Mouse (Mus musculus) ES-Bruce4 (cell line): ENCODE data around the gene Snrnp70. TPM values are rescaled to one million over a fixed set of nuclear protein-coding genes. Genes with fewer than 3 reads are reported as not detected.
A peak's percentile ranks its signal among the peaks of the same experiment; 100 is the strongest.

Experiments used
- H3K27ac ChIP-seq: 2 replicates; pipeline ENCODE4 v1.5.1; 2012; ENCODE audit warnings: low read length, inconsistent platforms; ENCODE audit not compliant: insufficient read depth
- H3K27me3 ChIP-seq: 2 replicates; pipeline ENCODE4 v1.6.1; 2012; ENCODE audit warnings: mild to moderate bottlenecking, low read length, inconsistent platforms; ENCODE audit not compliant: control insufficient read depth, poor library complexity, insufficient read depth, severe bottlenecking
- H3K36me3 ChIP-seq: 2 replicates; pipeline ENCODE4 v1.6.1; 2012; ENCODE audit warnings: inconsistent platforms, mild to moderate bottlenecking, low read length, moderate library complexity; ENCODE audit not compliant: control insufficient read depth, poor library complexity, insufficient read depth, severe bottlenecking
- H3K4me1 ChIP-seq: one replicate; pipeline ENCODE4 v1.8.1; 2011; ENCODE audit warnings: low read length; ENCODE audit not compliant: control insufficient read depth, insufficient read depth
- H3K4me3 ChIP-seq: 2 replicates; pipeline ENCODE4 v1.5.1; 2011; ENCODE audit warnings: low read depth, mild to moderate bottlenecking, low read length
- H3K9ac ChIP-seq: 2 replicates; pipeline ENCODE4 v1.6.1; 2012; ENCODE audit warnings: low read depth, mild to moderate bottlenecking, inconsistent platforms; ENCODE audit not compliant: poor library complexity, severe bottlenecking
- H3K9me3 ChIP-seq: replicated peaks from 2 replicates; pipeline ENCODE4 v1.6.1; 2012; ENCODE audit warnings: mild to moderate bottlenecking, low read length, inconsistent platforms; ENCODE audit not compliant: control insufficient read depth, poor library complexity, insufficient read depth, severe bottlenecking
- CTCF ChIP-seq: IDR thresholded peaks from one replicate; pipeline ENCODE4 v1.8.1; 2011; ENCODE audit warnings: low read depth, low read length
- EP300 ChIP-seq: IDR thresholded peaks from 2 replicates; pipeline ENCODE4 v1.6.1; 2011; ENCODE audit warnings: low read depth, low read length; ENCODE audit not compliant: insufficient read depth
- POLR2A ChIP-seq: IDR thresholded peaks from one replicate; pipeline ENCODE4 v1.8.1; 2011; ENCODE audit warnings: low read length; ENCODE audit not compliant: insufficient read depth
- polyA plus RNA-seq: library from polyadenylated mRNA; stranded (reverse); fragments of >200 nt; gene quantifications from 2 replicates; pipeline ENCODE4 v1.2.4, GENCODE M21; 2011; ENCODE audit warnings: low read depth; ENCODE audit not compliant: missing spikeins, insufficient read depth, insufficient read length

Snrnp70 gene
- polyA plus RNA-seq, 1 experiment, result 686 TPM

- no peak for TF ChIP-seq POLR2A
- TF ChIP-seq CTCF, result peak; percentile 92
- 0 out of 2 replicates have a peak, but pooled peaks have one; percentile 27 for TF ChIP-seq EP300
- Histone ChIP-seq H3K27ac (peak overlapping the region; percentile 55; the same call in 1 of the 2 replicates), H3K9me3 (no peaks in the 10 kb centered on the region), H3K27me3 (no peaks in the 10 kb centered on the region), H3K4me3 (peak overlapping the region; percentile 59), H3K36me3 (no peaks in the 10 kb centered on the region), H3K4me1 (peaks cover 4% of the 10 kb centered on the region), H3K9ac (no peak overlapping the region)
Observed at GRCm38 (mm10) chr7:45341303-45341702, 54.2 kb downstream of the Snrnp70 start.

DNA sequence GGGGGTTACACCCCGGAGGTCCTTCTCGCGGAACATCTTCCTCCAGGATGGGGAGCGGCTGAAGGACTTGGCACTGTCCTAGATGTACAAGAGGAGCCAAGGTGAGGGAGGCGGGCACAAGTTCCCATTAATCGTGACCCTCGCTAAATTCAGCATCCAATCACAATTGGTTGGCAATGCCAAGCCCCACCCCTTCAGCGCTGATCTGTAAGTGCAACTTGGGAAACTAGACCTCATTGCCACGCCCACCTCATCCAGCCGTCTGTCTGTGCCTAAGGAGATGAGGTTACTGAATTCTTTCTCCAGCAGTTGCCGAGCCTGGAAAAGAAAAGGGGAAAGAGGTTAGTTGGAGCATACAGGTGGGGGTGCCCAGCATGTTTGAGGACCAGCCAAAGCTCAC lies 54.9 kb downstream of the Snrnp70 start:
- H3K9me3 ChIP-seq, result no peaks in the 10 kb centered on the region
- H3K27me3 ChIP-seq, result no peaks in the 10 kb centered on the region
- H3K4me3 ChIP-seq, result peak overlapping the region; percentile 59
- no peaks in the 10 kb centered on the region for H3K36me3 ChIP-seq
- peak overlapping the region; percentile 21 for H3K9ac ChIP-seq
- no peak for TF ChIP-seq EP300
- TF ChIP-seq POLR2A, result no peak
- TF ChIP-seq CTCF, result no peak
- H3K4me1 ChIP-seq, result peaks cover 4% of the 10 kb centered on the region
- H3K27ac ChIP-seq, result peak overlapping the region; percentile 22; the same call in 1 of the 2 replicates

- TF ChIP-seq POLR2A (no peak), CTCF (no peak), EP300 (no peak)
- H3K27ac ChIP-seq, result no peak overlapping the region
- H3K4me1 ChIP-seq, result peaks cover 8% of the 10 kb centered on the region
- no peaks in the 10 kb centered on the region for H3K27me3 ChIP-seq
- H3K9me3 ChIP-seq, result no peaks in the 10 kb centered on the region
- H3K4me3 ChIP-seq, result peak overlapping the region; percentile 59
- no peaks in the 10 kb centered on the region for H3K36me3 ChIP-seq
- H3K9ac ChIP-seq, result peak overlapping the region; percentile 21
Observed at GRCm38 (mm10) chr7:45340066-45340442, 55.5 kb downstream of the Snrnp70 start.

DNA sequence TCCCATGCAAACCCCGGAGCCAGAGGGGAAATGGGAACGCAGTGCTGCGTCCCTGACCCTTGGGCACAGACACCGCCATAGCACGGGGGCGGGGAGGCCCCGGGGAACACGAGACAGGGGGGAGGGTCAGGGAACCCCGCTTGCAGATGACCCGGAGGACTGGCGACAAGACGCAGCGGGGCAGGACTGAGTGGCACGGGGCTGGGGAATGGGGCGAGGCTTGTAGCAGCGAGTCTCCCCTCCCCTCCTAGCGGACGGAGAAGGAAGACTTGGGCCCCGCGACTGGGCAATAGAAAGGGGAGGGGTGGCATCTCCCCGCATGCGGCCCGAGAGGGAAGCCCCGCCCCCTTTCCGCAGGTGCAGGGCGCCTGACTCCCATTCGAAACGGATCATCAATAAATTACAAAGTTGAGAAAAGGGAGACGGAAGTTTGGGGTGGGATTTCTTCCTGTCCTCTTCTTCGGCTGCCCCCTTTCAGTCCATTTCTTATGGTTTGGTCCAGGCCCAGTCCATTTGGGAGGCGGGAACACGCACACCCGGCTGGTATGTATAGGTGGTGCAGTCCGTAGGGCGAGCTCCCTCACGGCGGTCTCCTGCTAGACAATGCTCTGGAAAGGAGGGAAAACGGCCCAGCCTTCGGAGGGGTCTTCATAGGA lies 56.0 kb downstream of the Snrnp70 start:
- H3K27me3 ChIP-seq, result no peaks in the 10 kb centered on the region
- H3K4me3 ChIP-seq, result peak overlapping the region; percentile 59
- H3K36me3 ChIP-seq, result no peaks in the 10 kb centered on the region
- TF ChIP-seq POLR2A, result peak; percentile 57
- no peak for TF ChIP-seq CTCF
- TF ChIP-seq EP300, result no peak
- peaks cover 9% of the 10 kb centered on the region for H3K4me1 ChIP-seq
- H3K9ac ChIP-seq, result peak overlapping the region; percentile 21
- no peaks in the 10 kb centered on the region for H3K9me3 ChIP-seq
- no peak overlapping the region for H3K27ac ChIP-seq

DNA sequence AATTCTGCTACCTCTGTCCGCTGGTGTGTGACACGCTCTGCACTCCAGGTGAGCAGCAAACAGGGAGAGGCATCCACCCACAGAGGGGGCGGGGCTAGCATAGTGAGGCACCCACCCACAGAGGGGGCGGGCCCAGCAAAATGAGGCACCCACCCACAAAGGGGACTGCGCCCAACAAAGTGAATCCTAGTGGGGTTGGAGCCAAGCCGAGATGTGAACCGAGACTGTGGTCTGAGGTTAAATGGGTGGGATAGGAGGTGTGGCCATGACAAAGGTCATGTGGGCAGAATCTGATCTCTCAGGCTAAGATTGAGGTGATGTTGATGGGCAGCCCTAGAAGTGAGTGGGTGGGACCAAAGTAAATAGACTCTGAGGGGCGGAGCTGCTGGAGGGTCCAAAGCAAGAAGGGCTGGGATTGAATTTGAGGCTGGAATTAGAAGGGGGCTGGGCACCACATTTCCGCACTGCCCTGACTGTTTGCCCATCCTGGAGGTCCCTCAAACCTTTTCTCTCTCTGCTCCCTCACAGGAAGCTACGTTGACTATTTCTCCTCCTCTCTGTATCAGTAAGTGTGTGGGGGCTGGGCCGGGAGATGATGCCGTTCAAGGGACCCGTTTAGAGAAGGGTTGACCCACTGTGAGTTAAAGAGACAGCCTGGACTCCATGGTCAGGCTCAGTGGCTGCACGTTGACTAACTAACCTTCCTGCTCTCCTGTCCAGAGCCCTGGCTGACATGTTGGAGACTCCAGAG lies 57.2 kb downstream of the Snrnp70 start:
- peaks cover 9% of the 10 kb centered on the region for H3K4me1 ChIP-seq
- no peak for TF ChIP-seq CTCF
- TF ChIP-seq POLR2A, result no peak
- TF ChIP-seq EP300, result no peak
- no peak overlapping the region for H3K27ac ChIP-seq
- H3K9ac ChIP-seq, result peak overlapping the region; percentile 21
- H3K36me3 ChIP-seq, result no peaks in the 10 kb centered on the region
- peak overlapping the region; percentile 59 for H3K4me3 ChIP-seq
- H3K9me3 ChIP-seq, result no peaks in the 10 kb centered on the region
- H3K27me3 ChIP-seq, result no peaks in the 10 kb centered on the region

GRCm38 (mm10) chr7:45337469-45337868 lies 58.1 kb downstream of the Snrnp70 start:
- Histone ChIP-seq H3K36me3 (no peaks in the 10 kb centered on the region), H3K9ac (no peak overlapping the region), H3K27ac (no peak overlapping the region), H3K27me3 (no peaks in the 10 kb centered on the region), H3K9me3 (no peaks in the 10 kb centered on the region), H3K4me3 (no peak overlapping the region), H3K4me1 (peaks cover 9% of the 10 kb centered on the region)
- TF ChIP-seq EP300 (no peak), CTCF (no peak), POLR2A (no peak)
